Mouse (Mus musculus) neutrophil, adult 59 days (primary cell): ENCODE results near the gene Enpp3. TPM values are rescaled to one million over a fixed set of nuclear protein-coding genes. Genes with fewer than 3 reads are reported as not detected.

ENCODE experiments used
- total RNA-seq, 2 experiments: library from RNA; stranded (reverse); gene quantifications; 1 replicate in 1 of 2; 2 replicates in 1 of 2; pipeline ENCODE4 v1.2.4; 2023

Gene Enpp3
- under 1 TPM; 0.09 to 0.27 TPM for total RNA-seq

DNA sequence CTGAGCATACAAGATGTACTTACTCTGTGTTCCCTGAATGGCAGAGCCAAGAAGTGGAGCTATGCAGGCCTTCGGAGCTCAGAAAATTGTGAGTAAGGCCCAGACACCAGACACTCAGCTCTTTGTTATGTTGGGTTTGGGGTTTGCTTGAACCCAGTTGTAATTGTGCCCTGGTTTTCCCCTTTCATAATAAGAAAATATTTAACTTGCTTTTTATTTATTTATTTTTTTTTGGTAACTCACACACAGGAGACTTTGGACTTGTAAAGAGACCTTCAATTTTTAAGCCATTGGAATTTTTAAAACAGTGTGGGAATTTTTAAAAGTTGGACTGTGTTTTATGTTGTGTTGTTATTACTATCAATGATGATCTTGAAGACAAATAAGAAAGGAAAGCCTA is at the start of gene Enpp3:
TSS of gene Enpp3 (minus strand) at position 148 of the 400 bp plus-strand sequence.

GRCm38 (mm10) chr10:24869760-24870290 is 27.2 kb upstream of the Enpp3 start, which contains the start of gene Med23:
Gene Med23, plus strand, starts transcription at chr10:24869986.

Other genes with a start within 250 kb of the Enpp3 start
- gene Ccn2, start 247.4 kb downstream of the Enpp3 start, total RNA-seq, result under 1 TPM; 0.31 to 0.47 TPM
- gene Enpp1, start 130.7 kb downstream of the Enpp3 start, total RNA-seq, result 1 to 10 TPM in 1 of 2 experiments, under 1 TPM in 1; 0.68 to 1.1 TPM
- 10 to 100 TPM; 20.9 to 24.1 TPM for gene Med23, start 27.2 kb upstream of the Enpp3 start, total RNA-seq
- gene Arg1, start 84.7 kb upstream of the Enpp3 start, total RNA-seq, result under 1 TPM in 1 of 2 experiments, not detected in 1; 0.66 TPM